Comparison of ENCODE assay signal across 22 mouse cellular contexts in genomic region chr2:155985776-155986175, GRCm38 (mm10). TPM values are rescaled to one million over a fixed set of nuclear protein-coding genes. Genes with fewer than 3 reads are reported as not detected.
"Had no signal": no experiment of that assay in that cellular context is flagged by ENCODE, and none has a peak within 500 bp of the region (broad histone marks: within the 10 kb centered on the region; RNA-seq: fewer than 3 reads in every experiment).

No protein-coding gene starts in this region.

- H3K4me3 ChIP-seq: layer of hippocampus, adult 2 months; left cerebral cortex, adult 2 months; limb, embryonic 10.5 days; liver, embryonic 15.5 days; midbrain, embryonic 13.5 days had no signal

- ATAC-seq: lung, postnatal 0 days; midbrain, embryonic 13.5 days had no signal

- H3K9ac ChIP-seq: liver, embryonic 15.5 days; midbrain, embryonic 13.5 days had no signal

- H3K4me1 ChIP-seq: midbrain, embryonic 13.5 days had no signal

- DNase-seq: kidney, adult 18-20 months; kidney, postnatal 10 days; kidney, postnatal 4 days; lung, adult 2 months; lung, postnatal 36 days; retina, postnatal 1 day; right cerebral cortex, postnatal 4 days; spleen, adult 18-20 months had no signal

- H3K4me2 ChIP-seq: liver, embryonic 15.5 days; midbrain, embryonic 13.5 days had no signal

- H3K9me3 ChIP-seq: limb, embryonic 10.5 days; liver, embryonic 15.5 days; midbrain, embryonic 13.5 days had no signal

- H3K27me3 ChIP-seq: liver, embryonic 15.5 days; midbrain, embryonic 13.5 days had no signal

- H3K27ac ChIP-seq: layer of hippocampus, adult 2 months; left cerebral cortex, adult 2 months; limb, embryonic 10.5 days; liver, embryonic 15.5 days; midbrain, embryonic 13.5 days had no signal

RNA-seq across cellular contexts. Expression of gene Gdf5, which starts 40.6 kb away (rescaled TPM):
- total RNA-seq: megakaryocyte progenitor cell, adult 5-6 weeks; neutrophil, adult 5-6 weeks had no signal
- polyA plus RNA-seq: liver, embryonic 15.5 days had no signal

RNA-seq across cellular contexts. Expression of gene Gm15557, which starts 45.2 kb away (rescaled TPM):
- total RNA-seq: layer of hippocampus, adult 2 months; layer of hippocampus, postnatal 10 days; left cerebral cortex, adult 2 months; left cerebral cortex, postnatal 14 days; megakaryocyte progenitor cell, adult 5-6 weeks; midbrain, postnatal 0 days; neutrophil, adult 5-6 weeks had no signal
- polyA plus RNA-seq: intestine, embryonic 14.5 days; kidney, embryonic 14.5 days; liver, embryonic 15.5 days; lung, adult 2 months; lung, postnatal 0 days; midbrain, embryonic 13.5 days; midbrain, postnatal 0 days; stomach, embryonic 14.5 days had no signal
